Mouse (Mus musculus): ENCODE data around the gene Taf11.

- no peak for TF ChIP-seq POLR2A (IDR thresholded peaks at IDR 0.05; ENCODE audit: low read depth, low read length)
- no peak for TF ChIP-seq CTCF (IDR thresholded peaks at IDR 0.05; ENCODE audit: extremely low read depth, insufficient read length, insufficient replicate concordance, low read depth, low read length)
Observed at GRCm38 (mm10) chr17:27922174-27922712, 12.6 kb upstream of the Taf11 start.
